Mouse (Mus musculus): ENCODE results near the gene Dysf.
A peak's percentile ranks its signal among the peaks of the same experiment; 100 is the strongest.

Gene Dysf

DNA sequence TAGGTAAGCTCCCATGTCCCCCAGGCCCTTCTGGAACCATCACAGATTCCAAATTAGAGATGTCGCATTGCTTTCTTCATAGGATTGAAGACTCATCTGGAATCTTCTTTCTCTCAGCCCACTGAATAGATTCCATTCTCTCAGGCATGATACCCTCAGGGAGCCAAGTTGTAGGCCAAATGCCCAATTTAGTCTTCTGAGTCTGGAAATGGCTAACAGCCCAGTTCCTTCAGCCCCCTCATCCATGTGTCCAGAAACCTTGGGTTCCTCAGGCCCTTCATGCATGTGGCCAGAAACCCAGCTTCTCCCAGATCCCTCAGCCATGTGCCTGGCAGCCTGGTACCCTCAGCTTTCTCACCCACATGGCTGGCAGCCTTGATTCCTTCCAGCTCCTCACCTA lies 160.2 kb downstream of the Dysf start:
- DNase-seq (ENCODE audit: low spot score): no peak

DNA sequence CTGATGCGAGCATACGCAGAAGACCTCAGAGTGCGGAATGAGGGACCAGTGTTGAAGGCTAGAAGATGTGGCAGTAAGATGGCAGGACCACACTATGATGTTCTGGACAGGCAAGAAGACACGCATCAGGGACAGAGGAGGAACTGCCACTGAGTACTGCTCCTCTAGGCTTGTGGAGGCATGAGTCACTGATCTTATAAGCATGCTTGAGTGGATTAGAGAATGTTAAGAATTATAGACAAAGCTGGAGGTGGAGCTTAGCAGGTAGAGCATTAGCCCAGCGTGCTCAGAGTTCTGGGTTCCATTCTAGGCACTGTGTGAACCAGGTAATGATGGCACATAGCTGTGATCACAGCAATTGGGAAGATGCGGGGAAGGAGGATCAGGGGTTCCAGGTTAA lies 165.2 kb downstream of the Dysf start:
- DNase-seq (ENCODE audit: low spot score): no peak

DNA sequence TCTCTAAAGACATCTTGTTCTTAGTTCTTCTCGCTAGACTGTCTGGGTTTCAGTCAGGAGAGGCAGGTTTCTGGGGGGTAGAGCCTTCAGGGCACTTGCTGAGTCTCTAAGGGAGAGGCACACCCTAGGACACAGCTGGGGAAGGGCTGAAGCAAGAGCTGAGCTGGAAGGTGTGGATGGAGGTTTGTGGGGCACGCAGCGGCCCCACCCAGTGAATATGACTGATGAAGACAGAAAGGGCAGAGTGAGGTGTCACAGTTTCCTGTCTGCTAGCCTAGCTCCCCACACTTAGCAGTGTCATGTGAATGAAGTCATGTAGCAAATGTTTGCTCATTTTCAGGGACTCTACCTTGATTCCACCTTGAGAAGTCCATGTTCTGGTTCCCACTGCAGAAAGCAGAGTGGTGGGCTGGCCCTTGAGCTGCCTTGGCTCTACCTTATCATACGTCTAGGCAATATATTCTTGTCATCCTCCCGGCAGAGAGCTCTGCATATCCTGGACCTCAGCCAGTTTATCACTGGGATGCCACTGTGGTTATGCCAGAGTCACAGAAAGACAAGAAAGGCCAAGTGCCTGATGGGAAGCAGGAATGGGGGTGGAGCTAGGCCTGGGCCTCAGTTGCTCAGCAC lies 170.5 kb downstream of the Dysf start:
- DNase-seq (ENCODE audit: low spot score): no peak

DNA sequence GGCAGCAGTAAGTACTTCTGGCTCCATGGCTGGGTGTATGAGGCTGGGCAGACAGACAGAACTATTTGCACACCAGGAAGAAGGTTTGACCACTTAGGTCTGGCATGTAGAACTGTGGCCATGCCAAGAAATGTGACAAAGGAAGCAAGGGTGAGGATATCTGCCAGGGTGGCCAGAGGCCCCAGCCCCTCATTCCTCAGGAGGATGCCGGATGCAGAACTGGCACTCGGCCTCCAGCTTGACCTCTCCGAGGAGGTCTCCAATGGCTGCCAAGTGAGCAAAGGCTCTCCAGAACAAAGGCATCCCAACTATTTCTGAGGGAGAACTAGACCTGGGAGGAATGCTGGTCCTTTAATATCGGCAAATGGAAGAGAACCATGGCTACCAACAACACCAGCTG lies 173.1 kb downstream of the Dysf start:
- DNase-seq (ENCODE audit: low spot score): peak; percentile 21

DNA sequence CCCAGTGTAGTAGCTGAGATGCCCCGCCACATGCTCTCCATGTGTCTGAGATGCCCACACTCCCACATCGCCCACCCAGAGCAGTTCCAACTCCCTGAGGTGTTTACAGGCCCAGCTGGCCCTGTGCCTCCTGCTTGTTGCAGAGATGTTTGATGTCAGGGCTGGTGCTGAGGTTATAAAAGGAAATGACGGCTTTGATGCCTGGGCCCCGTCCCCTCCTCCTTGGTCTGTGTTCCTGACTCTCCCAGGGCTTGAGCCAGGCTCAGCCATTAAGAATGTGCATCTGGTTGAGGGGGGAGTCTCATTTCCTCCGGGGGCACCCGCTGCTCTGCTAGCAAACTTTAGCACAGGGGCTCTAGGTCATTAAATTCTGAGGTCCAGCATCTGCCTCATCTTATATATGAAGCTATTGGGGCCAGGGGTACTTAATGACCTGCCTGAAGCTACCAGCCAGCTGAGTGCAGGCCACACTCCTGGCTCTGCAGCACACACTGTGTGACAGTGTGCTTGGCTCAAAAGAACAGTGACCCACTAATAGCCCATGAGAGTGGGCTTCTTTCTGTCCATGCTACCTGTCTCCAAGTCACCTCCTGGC lies 183.4 kb downstream of the Dysf start:
- no peak for DNase-seq (ENCODE audit: low spot score)

DNA sequence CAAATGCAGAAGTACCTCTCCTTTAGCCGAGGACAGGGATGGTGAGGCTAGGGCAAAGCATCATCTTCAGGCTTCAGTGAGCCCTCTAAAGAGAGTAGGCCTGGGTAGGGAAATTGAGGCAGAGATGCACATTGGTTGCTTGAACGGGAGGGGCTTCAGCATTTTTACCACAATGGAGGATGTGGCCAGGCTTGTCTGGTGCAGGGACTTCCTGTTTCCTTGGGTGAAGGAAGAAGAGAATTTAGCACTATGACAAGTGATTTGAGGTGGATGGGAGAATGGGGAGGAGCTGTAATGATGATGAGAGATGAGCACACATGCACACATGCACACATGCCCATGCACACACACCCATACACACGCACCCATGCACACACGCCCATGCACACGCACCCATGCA lies 188.1 kb downstream of the Dysf start:
- DNase-seq (ENCODE audit: low spot score): no peak

- DNase-seq (ENCODE audit: low spot score): peak; percentile 8
Measured at GRCm38 (mm10) chr6:84197811-84198213, 189.4 kb downstream of the Dysf start.

DNA sequence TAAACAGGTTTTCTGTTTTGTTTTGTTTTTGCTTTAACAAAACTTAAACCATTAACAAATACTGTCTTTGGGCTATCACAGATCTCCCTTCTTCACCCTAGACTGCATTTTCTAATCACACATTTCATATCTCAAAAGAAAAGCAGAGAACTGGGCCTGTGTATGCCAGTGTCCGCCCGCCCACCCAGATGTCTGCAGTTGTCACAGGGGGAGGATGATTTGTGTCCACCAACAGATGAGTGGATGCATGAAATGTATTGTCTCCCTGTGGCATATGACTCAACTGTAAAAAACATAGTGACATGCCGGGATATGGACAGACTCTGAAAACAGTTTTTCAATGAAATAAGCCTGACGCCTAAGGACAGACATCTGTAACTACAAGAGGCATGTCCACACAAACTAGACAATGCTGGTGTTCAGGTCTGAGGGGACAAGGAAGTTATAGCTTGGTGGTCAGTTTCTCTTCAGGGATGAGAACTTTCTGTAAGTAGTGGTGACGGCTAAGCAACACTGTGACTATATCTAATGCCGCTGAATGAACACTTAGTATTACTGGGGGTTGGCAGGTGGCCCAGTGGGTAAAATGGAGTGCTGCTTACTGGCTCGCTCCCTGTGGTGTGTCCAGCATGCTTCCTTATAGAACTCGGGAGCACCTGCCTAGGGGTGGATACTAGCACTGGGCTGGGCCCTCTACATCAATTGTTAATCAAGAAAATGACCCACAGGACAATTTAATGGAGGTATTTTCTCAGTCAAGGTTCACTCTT lies 193.5 kb downstream of the Dysf start:
- no peak for DNase-seq (ENCODE audit: low spot score)

DNA sequence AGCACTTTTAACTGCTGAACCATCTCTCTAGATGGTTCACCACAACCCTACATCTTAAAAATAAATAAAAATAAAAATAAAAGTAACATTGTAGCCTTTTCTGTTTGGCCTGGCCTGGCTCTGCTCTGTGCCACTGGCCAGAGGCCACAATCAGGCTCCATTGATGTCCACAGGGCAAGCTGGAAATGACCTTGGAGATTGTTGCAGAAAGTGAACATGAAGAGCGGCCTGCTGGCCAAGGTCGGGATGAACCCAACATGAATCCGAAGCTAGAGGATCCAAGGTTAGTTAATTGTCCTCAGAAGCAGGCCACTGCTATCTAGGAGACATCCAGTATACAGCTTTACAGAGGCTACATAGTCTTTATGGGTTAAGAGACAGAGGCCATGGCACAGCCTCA lies 197.2 kb downstream of the Dysf start:
- no peak for DNase-seq (ENCODE audit: low spot score)

GRCm38 (mm10) chr6:84208589-84208988 lies 200.2 kb downstream of the Dysf start:
- DNase-seq (ENCODE audit: low spot score): no peak

DNA sequence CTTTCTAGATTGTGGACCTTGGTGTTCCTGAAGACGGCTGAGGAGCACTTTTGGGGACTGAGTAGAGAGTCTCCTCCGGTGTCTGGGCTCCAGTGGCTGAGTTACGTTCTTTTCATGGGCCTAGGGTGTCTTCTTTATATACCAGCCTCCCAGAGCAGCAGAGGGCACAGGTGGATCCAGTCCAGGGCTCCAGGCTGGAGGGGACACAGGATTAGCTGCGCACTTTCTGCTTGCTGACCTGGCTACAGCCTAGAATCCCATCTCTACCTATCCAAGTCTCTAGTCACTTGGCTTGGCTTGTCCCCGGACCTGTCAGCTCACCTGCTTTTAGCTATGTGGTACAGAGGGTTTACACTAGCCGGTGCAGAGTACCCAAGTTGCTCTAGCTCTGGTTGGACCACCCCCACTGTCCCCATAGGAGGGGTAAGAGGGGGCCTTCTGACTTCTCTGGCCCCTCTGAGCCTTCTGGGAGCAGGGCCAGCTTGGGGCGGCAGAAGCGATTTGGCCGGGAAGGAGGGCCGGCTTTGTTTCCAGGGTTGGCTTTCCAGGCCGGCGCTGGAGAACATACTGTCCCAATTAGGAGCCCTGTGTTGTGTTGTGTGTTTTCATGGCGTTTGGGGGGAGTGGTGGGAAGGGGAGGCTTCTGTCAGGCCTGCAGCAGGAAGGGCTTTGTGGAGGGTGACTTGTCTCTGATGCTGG lies 201.5 kb downstream of the Dysf start:
- DNase-seq (ENCODE audit: low spot score): no peak

GRCm38 (mm10) chr6:84211473-84211872 lies 203.1 kb downstream of the Dysf start:
- no peak for DNase-seq (ENCODE audit: low spot score)

DNA sequence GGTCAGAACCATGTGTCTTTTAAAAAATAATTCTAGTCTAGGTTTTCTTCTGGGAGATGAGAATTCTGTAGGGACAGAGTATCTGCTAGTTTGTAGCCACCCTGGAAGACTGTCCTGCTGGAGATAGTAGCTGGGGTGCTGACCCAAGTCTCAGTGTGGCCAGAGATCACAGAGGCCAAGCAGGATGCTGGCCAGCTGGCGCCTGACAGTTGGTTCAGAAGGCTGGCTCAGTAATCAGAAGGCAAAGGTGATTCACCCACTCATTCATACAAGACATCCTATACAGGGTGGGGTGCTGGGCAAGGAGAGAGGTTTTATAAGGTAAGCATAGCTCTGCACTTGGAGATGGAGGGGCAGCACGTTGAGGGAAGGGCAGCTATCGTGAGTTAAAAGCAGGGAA lies 204.7 kb downstream of the Dysf start:
- no peak for DNase-seq (ENCODE audit: low spot score)

- DNase-seq (ENCODE audit: low spot score): no peak
Measured at GRCm38 (mm10) chr6:84217216-84217933, 209.0 kb downstream of the Dysf start.

DNA sequence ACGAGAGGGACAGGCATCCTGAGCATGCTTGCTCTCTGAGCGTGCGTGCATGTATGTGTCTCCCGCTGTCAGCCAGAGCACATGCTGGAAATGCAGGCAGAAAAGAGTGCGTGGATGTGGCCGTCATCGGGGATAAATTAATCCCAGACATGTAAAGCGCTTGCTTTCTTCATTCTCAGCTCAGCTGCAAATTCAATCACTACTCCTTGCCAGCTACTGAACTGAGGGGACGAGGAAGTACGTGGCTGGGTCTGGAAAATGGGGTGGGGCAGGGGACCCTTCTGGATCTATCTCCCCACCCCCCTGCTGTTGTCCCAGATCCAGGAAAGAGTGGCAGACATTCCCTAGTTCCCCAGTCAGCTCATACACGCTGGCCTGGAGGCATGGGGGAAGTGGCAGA lies 210.7 kb downstream of the Dysf start:
- DNase-seq (ENCODE audit: low spot score): no peak

DNA sequence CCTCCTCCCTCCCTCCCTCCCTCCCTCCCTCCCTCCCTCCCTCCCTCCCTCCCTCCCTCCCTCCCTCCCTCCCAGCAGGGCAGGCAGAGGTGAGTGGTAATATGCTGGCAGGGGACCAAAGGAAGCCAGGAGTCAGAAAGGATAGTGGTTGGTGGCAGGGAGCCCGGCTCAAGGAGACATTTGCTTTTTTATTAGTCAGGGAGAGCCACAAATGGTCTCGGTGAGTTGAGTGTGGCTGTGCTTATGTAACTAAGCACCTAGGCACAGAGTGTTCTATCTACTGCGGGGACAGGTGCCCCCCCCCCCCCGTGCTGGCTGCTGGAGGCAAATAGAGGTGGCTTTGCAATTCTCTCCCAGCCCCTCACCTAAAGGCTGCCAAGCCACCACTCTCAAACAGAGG lies 216.5 kb downstream of the Dysf start:
- DNase-seq (ENCODE audit: low spot score): no peak

- DNase-seq (ENCODE audit: low spot score): no peak
Measured at GRCm38 (mm10) chr6:84225587-84225986, 217.2 kb downstream of the Dysf start.

DNA sequence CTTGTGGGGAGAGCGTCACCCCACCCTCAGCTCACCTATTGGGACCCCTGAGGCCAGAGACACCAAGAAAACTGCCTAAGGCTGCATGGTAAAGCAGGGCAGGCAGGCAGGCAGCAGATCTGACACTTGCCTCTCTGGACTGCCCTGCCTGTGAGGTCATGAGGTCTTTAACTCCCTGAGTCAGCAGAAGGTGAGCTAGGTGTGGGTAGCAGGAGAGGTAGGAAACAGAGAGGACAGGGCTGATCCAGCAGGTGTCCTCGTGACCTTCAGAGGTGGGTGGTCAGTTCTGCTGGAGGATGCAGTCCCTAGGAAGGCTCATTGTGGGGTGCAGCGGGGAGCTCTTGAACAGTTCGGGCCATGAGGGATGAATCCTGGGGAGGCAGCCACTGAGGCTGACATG lies 219.8 kb downstream of the Dysf start:
- no peak for DNase-seq (ENCODE audit: low spot score)

- no peak for DNase-seq (ENCODE audit: low spot score)
Measured at GRCm38 (mm10) chr6:84228786-84229185, 220.4 kb downstream of the Dysf start.

DNA sequence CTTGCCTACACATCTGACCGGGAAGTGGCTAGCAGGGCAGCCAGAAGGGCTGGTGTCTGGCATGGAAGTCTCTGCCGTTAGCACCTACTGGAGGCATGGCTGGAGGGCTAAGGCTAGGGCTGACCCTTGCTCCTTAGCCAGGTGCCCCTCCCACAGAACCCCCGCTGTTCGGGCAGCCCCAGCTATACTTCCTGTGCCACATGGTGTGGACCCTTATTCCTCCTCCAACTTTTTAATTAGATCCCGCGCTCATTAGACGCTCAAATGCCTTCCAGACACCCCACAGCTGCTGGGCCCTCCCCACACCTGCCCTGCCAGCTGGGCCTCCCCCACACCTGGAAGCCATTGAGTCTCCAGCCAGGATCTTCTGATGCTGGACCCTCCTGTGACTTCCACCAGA lies 221.3 kb downstream of the Dysf start:
- DNase-seq (ENCODE audit: low spot score): no peak

DNA sequence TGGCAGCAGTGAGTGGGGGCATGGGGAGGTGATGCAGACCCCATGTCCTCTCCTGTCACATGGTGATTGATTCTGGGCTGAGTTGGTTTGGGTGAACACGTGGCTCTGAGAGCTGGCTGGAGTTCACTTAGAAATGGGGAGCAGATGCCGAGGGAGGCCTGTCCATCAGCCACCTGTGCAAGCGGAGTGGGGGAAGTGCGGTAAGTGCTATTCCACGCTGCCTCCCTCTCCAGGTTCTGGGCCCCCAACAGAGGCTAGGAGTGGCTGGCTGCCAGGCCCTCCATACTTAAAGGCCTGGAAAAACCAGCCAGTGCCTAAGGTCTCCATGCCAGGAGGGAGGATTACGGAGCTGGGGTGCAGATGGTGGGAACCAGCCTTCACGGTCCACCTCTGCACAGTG lies 222.7 kb downstream of the Dysf start:
- DNase-seq (ENCODE audit: low spot score): no peak

DNA sequence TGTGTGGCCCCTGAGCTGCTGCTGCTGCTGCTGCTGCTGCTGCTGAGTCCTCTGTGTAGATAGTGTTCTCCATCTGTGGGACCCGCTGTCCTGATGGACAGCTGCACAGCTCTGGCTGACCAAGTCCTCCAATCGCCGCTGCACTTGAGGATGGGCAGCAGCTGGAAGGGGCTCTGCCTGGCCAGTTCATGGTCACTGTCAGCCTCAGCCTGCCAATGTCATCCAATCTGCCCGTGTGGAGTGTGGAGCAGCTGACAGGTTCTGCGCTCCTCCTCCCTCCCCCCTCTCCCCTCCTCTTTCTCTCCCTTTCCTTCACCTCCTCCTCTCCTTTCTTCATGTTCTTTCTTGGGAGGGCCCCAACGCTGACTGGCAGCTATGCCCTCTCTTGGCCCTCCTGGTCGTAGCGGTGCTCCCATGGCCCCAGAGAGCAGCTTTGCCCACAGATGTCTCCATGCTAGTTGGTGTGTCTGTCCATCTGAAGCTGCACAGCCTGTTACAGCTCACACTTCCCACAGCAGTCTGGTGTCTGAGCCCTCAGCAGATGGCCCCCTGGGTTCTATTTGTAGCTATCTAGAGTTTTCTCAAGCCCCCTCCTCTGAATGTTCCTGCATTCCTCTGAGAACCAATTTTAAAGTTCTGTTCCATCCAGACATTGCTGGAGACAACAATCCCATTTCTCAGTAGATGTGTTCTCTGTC lies 223.8 kb downstream of the Dysf start:
- no peak for DNase-seq (ENCODE audit: low spot score)
